Mouse (Mus musculus) myocyte (in vitro differentiated cells): ENCODE data around the gene Dact1. TPM values are rescaled to one million over a fixed set of nuclear protein-coding genes. Genes with fewer than 3 reads are reported as not detected.

ENCODE experiments used
- H3K27me3 ChIP-seq: one replicate; pipeline ENCODE4 v1.6.1; 2011; ENCODE audit not compliant: control insufficient read depth, insufficient read depth, insufficient read length
- H3K36me3 ChIP-seq: one replicate; pipeline ENCODE4 v1.6.1; 2011; ENCODE audit not compliant: control insufficient read depth, insufficient read depth
- H3K4me2 ChIP-seq: one replicate; pipeline ENCODE4 v1.6.1; 2011; ENCODE audit warnings: low read depth, control low read depth
- H3K4me3 ChIP-seq: one replicate; pipeline ENCODE4 v1.5.1; 2011; ENCODE audit warnings: mild to moderate bottlenecking, control low read depth, moderate library complexity
- H3K79me2 ChIP-seq: one replicate; pipeline ENCODE4 v1.6.1; 2011; ENCODE audit not compliant: control insufficient read depth, insufficient read depth
- H3ac ChIP-seq: one replicate; pipeline ENCODE4 v1.6.1; 2011; ENCODE audit not compliant: control insufficient read depth, insufficient read length
- CEBPB ChIP-seq: IDR thresholded peaks from 2 replicates; pipeline ENCODE4 v1.6.1; 2011; ENCODE audit warnings: mild to moderate bottlenecking, moderate library complexity; ENCODE audit not compliant: poor library complexity, insufficient read depth, severe bottlenecking
- E2F4 ChIP-seq: IDR thresholded peaks from one replicate; pipeline ENCODE4 v1.6.1; 2011; ENCODE audit warnings: mild to moderate bottlenecking, control low read depth, moderate library complexity; ENCODE audit not compliant: insufficient read depth
- MAX ChIP-seq: IDR thresholded peaks from one replicate; pipeline ENCODE4 v1.6.1; 2011; ENCODE audit warnings: low read depth, mild to moderate bottlenecking, control low read depth
- MYOD1 ChIP-seq, 3 experiments: IDR thresholded peaks; one replicate each; pipeline ENCODE4 v1.6.1; 2011; ENCODE audit warnings: control low read depth in 2 of 3, low read depth in 2 of 3, mild to moderate bottlenecking in 2 of 3, moderate library complexity in 1 of 3; ENCODE audit not compliant: insufficient read length in 2 of 3, control insufficient read depth in 1 of 3
- MYOG ChIP-seq, 3 experiments: IDR thresholded peaks; one replicate each; pipeline ENCODE4 v1.6.1; 2011; ENCODE audit warnings: control low read depth in 2 of 3, low read depth in 2 of 3, mild to moderate bottlenecking in 2 of 3; ENCODE audit not compliant: insufficient read length in 2 of 3, control insufficient read depth in 1 of 3, insufficient read depth in 1 of 3
- POLR2A ChIP-seq: IDR thresholded peaks from one replicate; pipeline ENCODE4 v1.6.1; 2011; ENCODE audit warnings: low read depth, mild to moderate bottlenecking, control low read depth, moderate library complexity; ENCODE audit not compliant: insufficient read length
- POLR2AphosphoS2 ChIP-seq: IDR thresholded peaks from one replicate; pipeline ENCODE4 v1.6.1; 2011; ENCODE audit warnings: low read depth, control low read depth; ENCODE audit not compliant: insufficient read length
- REST ChIP-seq: IDR thresholded peaks from one replicate; pipeline ENCODE4 v1.6.1; 2011; ENCODE audit warnings: mild to moderate bottlenecking, control low read depth, moderate library complexity; ENCODE audit not compliant: insufficient read depth, insufficient read length
- SRF ChIP-seq: IDR thresholded peaks from one replicate; pipeline ENCODE4 v1.6.1; 2011; ENCODE audit warnings: low read depth; ENCODE audit not compliant: control insufficient read depth, insufficient read length
- TCF12 ChIP-seq: IDR thresholded peaks from one replicate; pipeline ENCODE4 v1.6.1; 2011; ENCODE audit warnings: mild to moderate bottlenecking, control low read depth; ENCODE audit not compliant: poor library complexity, insufficient read depth, severe bottlenecking
- TCF3 ChIP-seq: IDR thresholded peaks from one replicate; pipeline ENCODE4 v1.6.1; 2011; ENCODE audit warnings: low read depth, control low read depth; ENCODE audit not compliant: insufficient read length
- USF1 ChIP-seq: IDR thresholded peaks from one replicate; pipeline ENCODE4 v1.6.1; 2011; ENCODE audit warnings: low read depth, mild to moderate bottlenecking, control low read depth, moderate library complexity
- polyA plus RNA-seq: library from polyadenylated mRNA; unstranded; fragments of >200 nt; fragmentation: generic; extraction: Trizol; gene quantifications from one replicate; pipeline ENCODE4 v1.2.1, GENCODE M21; 2012; ENCODE audit warnings: missing spikeins

The Dact1 gene
- polyA plus RNA-seq, 1 experiment: 1.0 TPM

GRCm38 (mm10) chr12:71285399-71285798 is 24.3 kb upstream of the Dact1 start:
- no peak overlapping the region for H3K4me3 ChIP-seq
- H3K27me3 ChIP-seq: peaks cover 3% of the 10 kb centered on the region
- no peak overlapping the region for H3ac ChIP-seq

DNA sequence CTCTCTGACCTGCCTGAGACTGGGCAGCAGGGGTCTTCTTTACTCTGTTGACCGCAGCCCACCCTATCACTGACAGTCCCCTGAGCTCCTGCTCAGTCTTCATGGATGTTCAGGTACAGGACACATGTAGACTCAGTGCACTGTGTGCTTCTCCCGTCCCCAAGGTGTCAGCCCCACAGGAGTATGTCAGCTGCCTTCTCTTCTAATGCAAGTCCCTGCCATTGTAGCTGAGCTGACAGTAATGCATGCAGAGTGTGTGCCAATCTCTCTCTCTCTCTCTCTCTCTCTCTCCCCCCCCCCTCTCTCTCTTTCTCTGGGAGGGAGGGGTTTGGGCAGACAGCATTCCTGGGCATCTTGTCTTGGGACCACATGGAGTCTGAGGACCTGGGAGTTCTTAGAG is 19.2 kb upstream of the Dact1 start:
- no peak overlapping the region for H3ac ChIP-seq
- peaks cover 6% of the 10 kb centered on the region for H3K27me3 ChIP-seq
- TF ChIP-seq MYOG (IDR thresholded peaks at IDR 0.05; ENCODE audit: control insufficient read depth in 1 of 3, insufficient read depth in 1 of 3, insufficient read length in 2 of 3, low read depth in 2 of 3): no peak
- no peak for TF ChIP-seq E2F4
- TF ChIP-seq SRF: no peak
- no peak for TF ChIP-seq TCF3
- TF ChIP-seq TCF12: no peak
- TF ChIP-seq MYOD1 (IDR thresholded peaks at IDR 0.05; ENCODE audit: control insufficient read depth in 1 of 3, insufficient read length in 2 of 3, low read depth in 2 of 3): no peak
- TF ChIP-seq CEBPB: no peak
- no peak for TF ChIP-seq MAX
- TF ChIP-seq REST: no peak
- no peak for TF ChIP-seq POLR2A
- no peak for TF ChIP-seq POLR2AphosphoS2
- no peak for TF ChIP-seq USF1
- no peak overlapping the region for H3K4me3 ChIP-seq
- H3K79me2 ChIP-seq: no peaks in the 10 kb centered on the region
- H3K4me2 ChIP-seq: no peak overlapping the region
- H3K36me3 ChIP-seq: no peaks in the 10 kb centered on the region

More at GRCm38 (mm10) chr12:71285399-71285798, 24.3 kb upstream of the Dact1 start:
- H3K79me2 ChIP-seq: no peaks in the 10 kb centered on the region
- H3K4me2 ChIP-seq: no peak overlapping the region
- no peaks in the 10 kb centered on the region for H3K36me3 ChIP-seq
- TF ChIP-seq TCF3 (no peak), REST (no peak), USF1 (no peak), MAX (no peak), E2F4 (no peak), MYOD1 (IDR thresholded peaks at IDR 0.05; ENCODE audit: control insufficient read depth in 1 of 3, insufficient read length in 2 of 3, low read depth in 2 of 3) (no peak), MYOG (IDR thresholded peaks at IDR 0.05; ENCODE audit: control insufficient read depth in 1 of 3, insufficient read depth in 1 of 3, insufficient read length in 2 of 3, low read depth in 2 of 3) (no peak), CEBPB (no peak), POLR2AphosphoS2 (no peak), TCF12 (no peak), POLR2A (no peak), SRF (no peak)

GRCm38 (mm10) chr12:71293960-71294942 is 15.4 kb upstream of the Dact1 start:
- Histone ChIP-seq H3K36me3 (no peaks in the 10 kb centered on the region), H3ac (no peak overlapping the region), H3K4me2 (no peak overlapping the region), H3K27me3 (peaks cover 6% of the 10 kb centered on the region), H3K79me2 (no peaks in the 10 kb centered on the region), H3K4me3 (no peak overlapping the region)
- TF ChIP-seq E2F4 (no peak), SRF (no peak), TCF3 (no peak), CEBPB (no peak), USF1 (no peak), POLR2AphosphoS2 (no peak), MYOD1 (IDR thresholded peaks at IDR 0.05; ENCODE audit: control insufficient read depth in 1 of 3, insufficient read length in 2 of 3, low read depth in 2 of 3) (no peak), REST (no peak), MYOG (IDR thresholded peaks at IDR 0.05; ENCODE audit: control insufficient read depth in 1 of 3, insufficient read depth in 1 of 3, insufficient read length in 2 of 3, low read depth in 2 of 3) (no peak), MAX (no peak)

- H3K4me2 ChIP-seq: no peak overlapping the region
- H3ac ChIP-seq: no peak overlapping the region
- H3K4me3 ChIP-seq: no peak overlapping the region
- no peaks in the 10 kb centered on the region for H3K79me2 ChIP-seq
- no peak for TF ChIP-seq CEBPB
- H3K36me3 ChIP-seq: no peaks in the 10 kb centered on the region
- no peaks in the 10 kb centered on the region for H3K27me3 ChIP-seq
Measured at GRCm38 (mm10) chr12:71296849-71297535, 12.7 kb upstream of the Dact1 start.
